Mouse (Mus musculus): Measurements from ENCODE around the gene Kdm4d.
"Not testable (repeated sequence)": the region's sequence is repeated elsewhere in the genome, so short reads cannot be mapped to it uniquely, and the experiment has no call there.

The Kdm4d gene

DNA sequence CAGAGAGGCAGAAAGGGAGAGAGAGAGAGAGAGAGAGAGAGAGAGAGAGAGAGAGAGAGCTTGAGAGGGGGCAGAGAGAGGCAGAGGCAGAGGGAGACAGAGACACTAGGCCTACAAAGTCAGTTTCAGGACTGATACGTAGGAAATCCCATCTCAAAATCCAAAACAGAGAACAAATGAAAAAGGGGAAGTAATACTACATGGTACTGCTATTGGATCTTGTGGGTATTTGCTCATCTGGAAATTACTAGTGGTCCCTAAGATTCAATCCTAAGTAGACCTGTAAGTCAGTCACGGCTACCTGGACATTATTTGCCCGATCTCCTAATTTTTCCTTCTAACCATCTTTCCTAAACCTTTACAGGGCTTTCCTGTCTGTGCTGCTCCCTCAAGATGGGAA is 44.0 kb downstream of the Kdm4d start:
- no peak for DNase-seq (ENCODE audit: low spot score in 2 of 2)

DNA sequence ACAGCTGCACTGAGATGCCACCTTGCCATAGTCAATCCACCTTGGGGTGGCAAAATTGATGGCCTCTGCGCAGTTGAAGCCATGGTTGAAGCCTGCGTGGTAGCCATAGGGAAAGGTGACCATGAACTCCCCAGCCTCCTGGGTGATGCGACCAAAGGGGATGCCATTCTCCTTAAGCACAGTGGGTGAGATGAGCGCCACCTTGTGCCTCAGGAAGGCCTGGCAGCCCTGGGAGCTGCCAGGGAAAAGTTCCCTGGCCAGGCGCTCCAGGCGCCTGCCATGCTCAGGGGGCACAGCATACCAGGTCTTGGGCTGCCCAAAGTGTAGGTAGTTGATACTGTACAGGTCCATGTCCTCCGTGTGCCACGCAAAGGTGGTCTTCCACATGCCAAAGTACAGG is 49.2 kb downstream of the Kdm4d start:
- peak in 1 of 2 experiments; percentile 39 for DNase-seq (ENCODE audit: low spot score in 2 of 2)

DNA sequence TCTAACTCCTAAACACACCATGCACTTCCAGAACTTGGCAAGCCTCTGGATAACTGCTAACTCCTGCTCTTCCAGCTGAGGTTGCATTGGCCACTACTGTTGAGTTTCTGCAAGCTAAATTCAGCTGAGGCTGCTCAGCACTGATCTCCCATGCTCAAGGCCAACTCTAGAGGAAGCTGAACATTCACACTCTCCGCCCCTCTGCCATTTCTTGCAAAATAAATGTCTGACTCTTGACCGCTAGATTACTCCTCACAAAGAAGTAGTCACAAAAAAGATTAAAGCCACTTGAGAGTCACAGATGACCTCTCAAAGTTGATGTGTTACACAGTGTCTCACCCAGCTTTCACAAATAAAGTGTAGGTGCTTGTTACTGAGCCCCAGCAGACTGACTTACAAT is 53.2 kb downstream of the Kdm4d start:
- not testable (repeated sequence) for DNase-seq (ENCODE audit: low spot score in 2 of 2)

DNA sequence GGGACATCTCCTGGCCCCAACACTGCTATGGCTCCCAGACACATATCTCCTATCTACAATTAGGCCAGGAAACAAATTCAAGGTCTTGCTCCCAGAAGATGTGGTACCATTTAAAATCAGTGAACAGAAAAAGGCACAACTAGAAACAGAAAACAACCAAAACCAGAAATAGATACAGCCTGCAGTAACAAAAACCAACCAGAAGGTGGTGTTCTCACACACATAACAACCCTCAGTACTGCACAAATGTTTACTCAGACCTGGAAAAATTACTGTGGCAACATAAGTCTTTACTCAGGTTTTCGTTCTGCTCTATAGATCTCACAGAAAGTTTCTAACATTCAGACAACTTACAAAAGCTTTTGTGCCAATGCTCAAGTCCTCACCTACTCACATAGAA is 59.9 kb downstream of the Kdm4d start:
- no peak for DNase-seq (ENCODE audit: low spot score in 2 of 2)

DNA sequence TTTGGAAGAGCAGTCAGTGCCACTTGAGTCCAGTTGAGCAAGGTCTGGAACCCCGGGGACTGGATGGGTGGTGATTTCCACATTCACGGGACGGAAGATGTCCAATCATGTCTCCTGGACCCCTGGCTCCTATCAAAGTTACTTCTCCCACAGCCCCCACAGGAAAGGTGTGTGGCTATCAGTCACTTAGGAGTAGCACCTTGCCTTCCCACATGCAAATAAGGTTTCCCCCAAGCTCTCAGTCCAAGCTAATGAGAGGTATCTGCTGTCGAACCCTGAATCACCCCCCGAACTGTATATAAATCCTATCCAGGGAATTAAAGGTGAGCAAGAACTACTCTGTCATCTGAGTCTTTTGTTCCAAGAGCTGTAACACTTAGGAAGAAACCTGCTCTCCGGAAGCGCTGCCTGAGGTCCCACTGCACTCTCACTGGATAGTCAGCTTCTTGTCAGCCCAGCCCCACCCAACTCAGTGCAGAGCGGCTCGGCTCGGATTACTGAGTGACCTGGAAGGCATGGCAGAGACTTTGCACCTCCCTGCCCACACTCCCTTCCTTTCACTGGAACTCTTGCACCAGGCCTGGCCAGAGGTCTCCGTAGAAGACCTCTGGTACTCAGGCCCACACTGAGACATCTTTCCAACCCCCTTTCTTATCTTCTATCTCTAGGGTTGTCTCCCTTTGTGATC is 66.9 kb downstream of the Kdm4d start:
- no peak for DNase-seq (ENCODE audit: low spot score in 2 of 2)
